Mouse (Mus musculus) embryonic facial prominence, embryonic 11.5 days (tissue): ENCODE measurements around the gene G3bp1. TPM values are rescaled to one million over a fixed set of nuclear protein-coding genes. Genes with fewer than 3 reads are reported as not detected.

Experiments used
- ATAC-seq: fragments of 200-750 bp; cut with Nextera tagmentation; replicated peaks from 2 replicates; pipeline ENCODE4 v1.8.0; 2017; ENCODE audit warnings: low read depth; ENCODE audit not compliant: insufficient number of reproducible peaks, low FRiP score, low TSS enrichment
- DNase-seq: peaks from one replicate; pipeline ENCODE4 v3.0.0-alpha.2; 2015; ENCODE audit warnings: low spot score
- H3K27ac ChIP-seq: fragments of 300-500 bp; sonication (generic); replicated peaks from 2 replicates; pipeline ENCODE4 v1.5.1; 2014; ENCODE audit warnings: mild to moderate bottlenecking, low read depth, low read length, control low read depth
- H3K27me3 ChIP-seq: fragments of 300-500 bp; sonication (generic); 2 replicates; pipeline ENCODE4 v1.6.1; 2014; ENCODE audit warnings: mild to moderate bottlenecking, low read length, moderate library complexity, mixed read lengths; ENCODE audit not compliant: control insufficient read depth, insufficient read depth
- H3K36me3 ChIP-seq: fragments of 300-500 bp; sonication (generic); replicated peaks from 2 replicates; pipeline ENCODE4 v1.6.1; 2014; ENCODE audit warnings: low read depth, mild to moderate bottlenecking, low read length, moderate library complexity, mixed read lengths; ENCODE audit not compliant: control insufficient read depth, insufficient read depth
- H3K4me1 ChIP-seq: fragments of 300-500 bp; sonication (generic); 2 replicates; pipeline ENCODE4 v1.6.1; 2014; ENCODE audit warnings: low read length, mixed read lengths; ENCODE audit not compliant: control insufficient read depth, insufficient read depth
- H3K4me2 ChIP-seq: fragments of 300-500 bp; sonication (generic); 2 replicates; pipeline ENCODE4 v1.6.1; 2014; ENCODE audit warnings: low read depth, mild to moderate bottlenecking, control low read depth, low read length, moderate library complexity
- H3K4me3 ChIP-seq: fragments of 300-500 bp; sonication (generic); 2 replicates; pipeline ENCODE4 v1.5.1; 2014; ENCODE audit warnings: low read depth, low read length, control low read depth
- H3K9ac ChIP-seq: fragments of 300-500 bp; sonication (generic); replicated peaks from 2 replicates; pipeline ENCODE4 v1.6.1; 2014; ENCODE audit warnings: mild to moderate bottlenecking, control low read depth, low read length
- H3K9me3 ChIP-seq: fragments of 300-500 bp; sonication (generic); replicated peaks from 2 replicates; pipeline ENCODE4 v1.6.1; 2016; ENCODE audit warnings: mild to moderate bottlenecking, low read length, inconsistent platforms, mixed read lengths; ENCODE audit not compliant: control insufficient read depth
- WGBS: fragments of 180-500 bp; shearing (Covaris S2); extraction: QIAGEN DNeasy Blood & Tissue Kit; methylation state at CpG from one replicate; pipeline ENCODE4 v1.1.7; 2014; 5-methylcytosine and 5-hydroxymethylcytosine counted together
- microRNA-seq: library from miRNA; unstranded; fragments of <30 nt; microRNA quantifications from one replicate; pipeline ENCODE4, GENCODE M21; 2016; ENCODE audit warnings: borderline number of aligned reads
- polyA plus RNA-seq: library from polyadenylated mRNA; unstranded; fragments of >200 nt; fragmentation: Nextera tagmentation; extraction: Ambion mirVana; gene quantifications from 2 replicates; pipeline ENCODE4 v1.2.1, GENCODE M21; 2014

Gene G3bp1
- polyA plus RNA-seq, 1 experiment from 2014 or later = 263 TPM

GRCm38 (mm10) chr11:55533378-55533777 is 63.9 kb downstream of the G3bp1 start:
- no peaks in the 10 kb centered on the region for H3K36me3 ChIP-seq
- no peak overlapping the region for H3K4me2 ChIP-seq
- 78% methylated on average over 5 of the region's 5 CpGs for WGBS
- H3K9me3 ChIP-seq = no peaks in the 10 kb centered on the region
- H3K27me3 ChIP-seq = no peaks in the 10 kb centered on the region
- H3K4me1 ChIP-seq = no peaks in the 10 kb centered on the region
- H3K9ac ChIP-seq = no peak overlapping the region
- DNase-seq (no peak), ATAC-seq (no peak)
- no peak overlapping the region for H3K27ac ChIP-seq
- no peak overlapping the region for H3K4me3 ChIP-seq

- WGBS = 65% methylated on average over 2 of the region's 2 CpGs
- no peak overlapping the region for H3K4me2 ChIP-seq
- H3K9me3 ChIP-seq = no peaks in the 10 kb centered on the region
- no peaks in the 10 kb centered on the region for H3K27me3 ChIP-seq
- H3K27ac ChIP-seq = no peak overlapping the region
- H3K36me3 ChIP-seq = no peaks in the 10 kb centered on the region
- H3K9ac ChIP-seq = no peak overlapping the region
- no peaks in the 10 kb centered on the region for H3K4me1 ChIP-seq
- no peak for DNase-seq
- no peak for ATAC-seq
- no peak overlapping the region for H3K4me3 ChIP-seq
Measured at GRCm38 (mm10) chr11:55534766-55535165, 65.3 kb downstream of the G3bp1 start.

- WGBS = 74% methylated on average over 7 of the region's 7 CpGs
- H3K4me2 ChIP-seq = no peak overlapping the region
- H3K27me3 ChIP-seq = no peaks in the 10 kb centered on the region
- no peaks in the 10 kb centered on the region for H3K4me1 ChIP-seq
- H3K27ac ChIP-seq = no peak overlapping the region
- H3K9ac ChIP-seq = no peak overlapping the region
- no peaks in the 10 kb centered on the region for H3K36me3 ChIP-seq
- DNase-seq (no peak), ATAC-seq (no peak)
- H3K9me3 ChIP-seq = no peaks in the 10 kb centered on the region
- H3K4me3 ChIP-seq = no peak overlapping the region
Measured at GRCm38 (mm10) chr11:55542128-55542527, 72.6 kb downstream of the G3bp1 start.

DNA sequence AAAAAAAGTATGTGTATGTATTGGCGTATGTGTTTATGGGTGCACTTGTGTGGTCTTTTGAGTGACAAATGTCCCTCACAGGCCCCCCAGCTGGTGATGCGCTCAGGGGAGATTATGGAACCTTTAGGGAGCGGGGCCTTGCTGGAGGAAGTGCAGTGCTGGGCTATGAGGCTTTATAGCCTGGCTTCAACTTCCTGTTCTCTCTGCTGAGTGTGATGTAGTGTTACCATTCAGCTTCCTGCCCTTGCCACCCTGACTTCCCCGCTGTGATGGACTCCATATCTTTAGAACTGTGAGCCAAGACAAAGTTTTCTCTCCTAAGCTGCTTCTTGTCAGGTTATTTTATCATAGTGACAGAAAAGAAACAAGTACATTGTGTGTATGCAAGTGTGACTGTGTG is 73.2 kb downstream of the G3bp1 start:
- Histone ChIP-seq H3K9me3 (no peaks in the 10 kb centered on the region), H3K4me2 (no peak overlapping the region), H3K27ac (no peak overlapping the region), H3K9ac (no peak overlapping the region), H3K36me3 (no peaks in the 10 kb centered on the region), H3K4me3 (no peak overlapping the region), H3K27me3 (no peaks in the 10 kb centered on the region), H3K4me1 (no peaks in the 10 kb centered on the region)
- 66% methylated on average over 4 of the region's 4 CpGs for WGBS
- ATAC-seq (no peak), DNase-seq (no peak)

- no peak for ATAC-seq
- H3K4me1 ChIP-seq = no peaks in the 10 kb centered on the region
- no peak overlapping the region for H3K4me3 ChIP-seq
- no peak overlapping the region for H3K9ac ChIP-seq
- no peak overlapping the region for H3K27ac ChIP-seq
- no peak overlapping the region for H3K4me2 ChIP-seq
- no peaks in the 10 kb centered on the region for H3K9me3 ChIP-seq
- no peaks in the 10 kb centered on the region for H3K27me3 ChIP-seq
- H3K36me3 ChIP-seq = no peaks in the 10 kb centered on the region
- no peak for DNase-seq
- WGBS = 88% methylated on average over 1 of the region's 1 CpGs
Measured at GRCm38 (mm10) chr11:55545690-55546089, 76.2 kb downstream of the G3bp1 start.

Small RNA genes lying within 50 kb of the gene (microRNA-seq; reads per million reads assigned to microRNA genes)
- gene Mir7652 = not detected

Other genes starting within 250 kb of the G3bp1 start
- 0.07 and 0.08 TPM in 2 replicates for gene Fat2, start 133.1 kb upstream of the G3bp1 start, polyA plus RNA-seq
- 423 and 462 TPM in 2 replicates for gene Sparc, start 46.5 kb upstream of the G3bp1 start, polyA plus RNA-seq
- 243 and 262 TPM in 2 replicates for gene Atox1, start 8.4 kb upstream of the G3bp1 start, polyA plus RNA-seq
- 0.28 TPM in 1 of 2 replicates, not detected in the other for gene Glra1, start 138.5 kb downstream of the G3bp1 start, polyA plus RNA-seq